Mouse (Mus musculus): ENCODE measurements around the gene Dcaf17. TPM values are rescaled to one million over a fixed set of nuclear protein-coding genes. Genes with fewer than 3 reads are reported as not detected.

Dcaf17 gene
- polyA plus RNA-seq, 1 experiment: 2.0 TPM

DNA sequence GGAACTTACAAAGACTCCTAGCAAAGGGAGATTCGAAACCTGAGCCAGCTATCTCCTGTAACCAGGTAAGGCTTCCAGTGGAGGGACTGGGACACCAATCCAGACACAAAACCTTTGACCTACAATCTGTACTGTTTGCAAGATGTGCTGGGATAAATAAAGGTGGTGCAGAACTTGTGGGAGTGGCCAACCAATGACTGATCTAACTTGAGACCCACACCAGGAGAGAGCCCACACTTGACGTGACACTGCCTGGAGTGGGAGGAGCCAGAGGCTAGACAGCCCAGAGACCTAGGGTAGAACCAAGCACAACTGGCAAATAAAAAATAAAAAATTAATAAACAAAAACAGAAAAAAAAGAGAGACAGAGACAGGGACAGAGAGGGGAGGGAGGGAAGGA is 24.5 kb upstream of the Dcaf17 start:
- Histone ChIP-seq H3K36me3 (ENCODE audit: control insufficient read depth, insufficient read depth) (no peaks in the 10 kb centered on the region), H3K27me3 (ENCODE audit: control insufficient read depth, insufficient read depth, insufficient read length) (no peaks in the 10 kb centered on the region), H3K79me3 (ENCODE audit: low read depth) (no peaks in the 10 kb centered on the region), H3ac (ENCODE audit: control insufficient read depth, insufficient read length, low read depth) (no peak overlapping the region), H3K4me3 (ENCODE audit: insufficient read depth, poor library complexity, severe bottlenecking) (no peak overlapping the region), H3K79me2 (ENCODE audit: control insufficient read depth, insufficient read depth) (no peaks in the 10 kb centered on the region)
- TF ChIP-seq CEBPB (IDR thresholded peaks at IDR 0.05; ENCODE audit: low read depth) (no peak), MYOD1 (IDR thresholded peaks at IDR 0.05; ENCODE audit: control insufficient read depth, insufficient read length, low read depth) (no peak), USF1 (IDR thresholded peaks at IDR 0.05; ENCODE audit: low read depth) (no peak), CTCF (IDR thresholded peaks at IDR 0.05; ENCODE audit: control insufficient read depth, insufficient read depth, insufficient read length) (no peak), MYOG (IDR thresholded peaks at IDR 0.05; ENCODE audit: control insufficient read depth, extremely low read depth, insufficient read length) (no peak), MAX (IDR thresholded peaks at IDR 0.05) (no peak), FOSL1 (IDR thresholded peaks at IDR 0.05; ENCODE audit: insufficient read depth, low read length, poor library complexity, severe bottlenecking) (no peak)

DNA sequence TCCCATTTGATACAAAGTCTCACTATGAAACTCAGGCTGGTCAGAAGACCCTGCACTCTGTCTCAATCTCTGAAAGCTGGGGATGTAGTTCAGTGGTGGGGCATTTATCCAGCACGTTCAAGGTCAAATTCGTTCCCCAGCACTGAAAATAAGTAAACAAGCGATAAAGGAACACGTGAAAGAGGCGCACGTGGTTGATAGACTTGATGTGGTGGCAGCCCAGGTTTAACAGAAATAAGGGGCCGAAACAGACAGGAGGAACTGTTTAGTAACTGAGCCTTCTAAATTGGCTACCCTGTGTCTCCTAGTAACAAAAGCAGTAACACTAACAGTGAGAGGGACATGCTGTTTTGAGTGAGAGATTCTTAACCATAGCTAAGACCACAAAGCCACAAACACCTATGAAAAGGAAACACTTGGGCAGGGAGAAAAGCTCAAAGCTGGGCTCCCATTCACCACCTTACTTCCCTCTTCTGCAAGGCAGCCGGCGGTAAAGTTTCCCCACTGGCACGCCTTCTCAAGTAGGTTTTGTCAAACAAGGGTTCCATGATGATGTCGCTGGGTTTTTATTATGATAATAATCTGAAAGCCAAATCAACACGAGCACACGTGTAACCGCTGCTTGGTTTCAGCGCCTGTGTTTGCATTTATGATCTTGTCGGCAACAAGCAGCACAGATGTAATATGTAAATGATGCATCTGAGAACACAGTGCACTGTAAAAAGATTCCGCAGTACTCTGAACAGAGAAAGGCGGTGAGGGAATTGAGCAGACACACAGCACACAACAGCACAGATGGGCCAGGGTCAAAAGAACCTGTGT is 22.9 kb upstream of the Dcaf17 start:
- Histone ChIP-seq H3K79me2 (ENCODE audit: control insufficient read depth, insufficient read depth) (no peaks in the 10 kb centered on the region), H3ac (ENCODE audit: control insufficient read depth, insufficient read length, low read depth) (no peak overlapping the region), H3K79me3 (ENCODE audit: low read depth) (no peaks in the 10 kb centered on the region), H3K4me3 (ENCODE audit: insufficient read depth, poor library complexity, severe bottlenecking) (no peak overlapping the region), H3K36me3 (ENCODE audit: control insufficient read depth, insufficient read depth) (no peaks in the 10 kb centered on the region), H3K27me3 (ENCODE audit: control insufficient read depth, insufficient read depth, insufficient read length) (no peaks in the 10 kb centered on the region)
- no peak for TF ChIP-seq CEBPB (IDR thresholded peaks at IDR 0.05; ENCODE audit: low read depth)
- no peak for TF ChIP-seq MAX (IDR thresholded peaks at IDR 0.05)
- no peak for TF ChIP-seq FOSL1 (IDR thresholded peaks at IDR 0.05; ENCODE audit: insufficient read depth, low read length, poor library complexity, severe bottlenecking)
- TF ChIP-seq MYOG (IDR thresholded peaks at IDR 0.05; ENCODE audit: control insufficient read depth, extremely low read depth, insufficient read length): no peak
- no peak for TF ChIP-seq USF1 (IDR thresholded peaks at IDR 0.05; ENCODE audit: low read depth)
- no peak for TF ChIP-seq MYOD1 (IDR thresholded peaks at IDR 0.05; ENCODE audit: control insufficient read depth, insufficient read length, low read depth)
- TF ChIP-seq CTCF (IDR thresholded peaks at IDR 0.05; ENCODE audit: control insufficient read depth, insufficient read depth, insufficient read length): no peak

DNA sequence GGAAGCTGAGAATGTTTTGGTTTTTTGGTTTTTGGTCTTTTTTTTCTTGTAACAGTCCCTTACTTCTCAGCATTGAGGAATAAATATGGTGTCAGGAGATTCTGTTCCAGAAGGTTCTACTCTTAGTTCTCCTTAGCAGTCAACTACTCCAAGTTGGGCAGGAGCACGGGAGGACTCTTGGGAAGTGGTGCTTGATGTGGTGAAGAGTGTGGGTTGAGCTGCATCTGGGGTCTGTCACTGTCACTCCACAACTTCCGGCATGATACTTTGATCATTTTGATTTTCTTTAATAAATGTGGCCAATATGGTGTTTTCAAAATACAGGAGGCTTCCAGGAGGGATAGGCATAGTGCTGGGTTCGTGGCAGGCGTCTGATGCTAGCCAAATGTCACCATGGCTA is 22.1 kb upstream of the Dcaf17 start:
- Histone ChIP-seq H3K4me3 (ENCODE audit: insufficient read depth, poor library complexity, severe bottlenecking) (no peak overlapping the region), H3K27me3 (ENCODE audit: control insufficient read depth, insufficient read depth, insufficient read length) (no peaks in the 10 kb centered on the region), H3ac (ENCODE audit: control insufficient read depth, insufficient read length, low read depth) (no peak overlapping the region), H3K79me2 (ENCODE audit: control insufficient read depth, insufficient read depth) (no peaks in the 10 kb centered on the region), H3K79me3 (ENCODE audit: low read depth) (no peaks in the 10 kb centered on the region), H3K36me3 (ENCODE audit: control insufficient read depth, insufficient read depth) (no peaks in the 10 kb centered on the region)
- TF ChIP-seq USF1 (IDR thresholded peaks at IDR 0.05; ENCODE audit: low read depth) (no peak), CEBPB (IDR thresholded peaks at IDR 0.05; ENCODE audit: low read depth) (no peak), MYOG (IDR thresholded peaks at IDR 0.05; ENCODE audit: control insufficient read depth, extremely low read depth, insufficient read length) (no peak), CTCF (IDR thresholded peaks at IDR 0.05; ENCODE audit: control insufficient read depth, insufficient read depth, insufficient read length) (no peak), MYOD1 (IDR thresholded peaks at IDR 0.05; ENCODE audit: control insufficient read depth, insufficient read length, low read depth) (no peak)

DNA sequence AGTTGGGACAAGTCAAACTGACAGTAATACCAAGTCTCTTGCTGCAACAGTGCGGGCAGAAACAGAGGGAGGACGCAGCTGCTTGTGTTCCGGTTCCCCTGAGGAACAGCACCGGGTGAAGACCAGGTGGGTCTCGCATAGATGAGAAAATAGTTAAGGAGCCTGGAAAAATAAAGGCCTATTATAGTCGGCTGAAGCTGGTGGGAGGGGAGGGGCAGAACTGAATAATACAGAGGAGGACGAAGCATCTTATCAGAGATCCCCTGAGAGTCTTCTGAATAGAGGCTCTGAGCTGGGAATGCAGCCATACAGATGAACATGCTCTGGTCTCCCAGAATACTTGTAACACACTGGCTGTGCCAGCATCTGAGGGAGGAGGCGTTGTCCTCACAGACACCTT is 21.1 kb upstream of the Dcaf17 start:
- Histone ChIP-seq H3K36me3 (ENCODE audit: control insufficient read depth, insufficient read depth) (no peaks in the 10 kb centered on the region), H3K4me3 (ENCODE audit: insufficient read depth, poor library complexity, severe bottlenecking) (no peak overlapping the region)
- no peak for TF ChIP-seq MAX (IDR thresholded peaks at IDR 0.05)
- no peak for TF ChIP-seq USF1 (IDR thresholded peaks at IDR 0.05; ENCODE audit: low read depth)
- no peak for TF ChIP-seq FOSL1 (IDR thresholded peaks at IDR 0.05; ENCODE audit: insufficient read depth, low read length, poor library complexity, severe bottlenecking)
- TF ChIP-seq CEBPB (IDR thresholded peaks at IDR 0.05; ENCODE audit: low read depth): no peak
- no peak for TF ChIP-seq CTCF (IDR thresholded peaks at IDR 0.05; ENCODE audit: control insufficient read depth, insufficient read depth, insufficient read length)
- no peak for TF ChIP-seq MYOG (IDR thresholded peaks at IDR 0.05; ENCODE audit: control insufficient read depth, extremely low read depth, insufficient read length)
- TF ChIP-seq MYOD1 (IDR thresholded peaks at IDR 0.05; ENCODE audit: control insufficient read depth, insufficient read length, low read depth): no peak

DNA sequence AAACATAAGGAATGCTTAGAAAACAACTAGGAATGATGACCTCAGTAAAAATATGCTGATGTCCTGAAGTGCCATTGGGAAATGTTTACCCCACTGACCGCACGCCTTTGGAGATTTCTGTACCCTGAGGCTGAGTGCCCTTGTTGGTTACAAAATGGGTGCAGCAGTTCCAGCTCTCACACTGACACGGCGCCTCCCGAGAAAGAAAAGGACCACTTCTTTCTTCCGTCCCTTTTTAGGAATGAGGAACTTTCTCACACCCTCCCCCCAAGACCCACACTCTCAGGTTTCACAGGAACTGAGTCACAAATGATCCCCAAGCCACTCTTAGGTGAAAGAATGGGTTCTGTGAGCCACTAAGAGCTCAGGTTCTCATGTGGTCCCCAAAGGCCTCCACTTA is 17.7 kb upstream of the Dcaf17 start:
- no peak overlapping the region for H3K4me3 ChIP-seq (ENCODE audit: insufficient read depth, poor library complexity, severe bottlenecking)
- no peaks in the 10 kb centered on the region for H3K36me3 ChIP-seq (ENCODE audit: control insufficient read depth, insufficient read depth)
- H3ac ChIP-seq (ENCODE audit: control insufficient read depth, insufficient read length, low read depth): no peak overlapping the region
- TF ChIP-seq MYOG (IDR thresholded peaks at IDR 0.05; ENCODE audit: control insufficient read depth, extremely low read depth, insufficient read length) (no peak), MAX (IDR thresholded peaks at IDR 0.05) (no peak), CEBPB (IDR thresholded peaks at IDR 0.05; ENCODE audit: low read depth) (no peak)
- H3K79me2 ChIP-seq (ENCODE audit: control insufficient read depth, insufficient read depth): peaks cover 4% of the 10 kb centered on the region
- H3K79me3 ChIP-seq (ENCODE audit: low read depth): no peaks in the 10 kb centered on the region
- H3K27me3 ChIP-seq (ENCODE audit: control insufficient read depth, insufficient read depth, insufficient read length): no peaks in the 10 kb centered on the region

More for the DNA sequence above, 21.1 kb upstream of the Dcaf17 start:
- Histone ChIP-seq H3K27me3 (ENCODE audit: control insufficient read depth, insufficient read depth, insufficient read length) (no peaks in the 10 kb centered on the region), H3K79me3 (ENCODE audit: low read depth) (no peaks in the 10 kb centered on the region), H3K79me2 (ENCODE audit: control insufficient read depth, insufficient read depth) (no peaks in the 10 kb centered on the region), H3ac (ENCODE audit: control insufficient read depth, insufficient read length, low read depth) (no peak overlapping the region)
